Mouse (Mus musculus) megakaryocyte, adult 5-6 weeks (primary cell): ENCODE results near the gene Stac2. TPM values are rescaled to one million over a fixed set of nuclear protein-coding genes. Genes with fewer than 3 reads are reported as not detected.

Experiments
- ATAC-seq: 2 replicates; pipeline ENCODE4 v1.8.0; 2016; ENCODE audit warnings: mild to moderate bottlenecking, inconsistent platforms; ENCODE audit not compliant: poor library complexity, severe bottlenecking
- total RNA-seq, 2 experiments: library from RNA; stranded (forward) in 1 of 2; stranded (reverse) in 1 of 2; fragments of 153-499, 151-499 nt in 1 of 2; fragments of 221-1000, 200-1000 nt in 1 of 2; gene quantifications; 2 replicates each; pipeline versions ENCODE4 v1.2.3 to v1.2.4; 2015 to 2017

Stac2 gene
- total RNA-seq, 2 experiments from 2014 or later, result 0.04 TPM; not detected in 1

DNA sequence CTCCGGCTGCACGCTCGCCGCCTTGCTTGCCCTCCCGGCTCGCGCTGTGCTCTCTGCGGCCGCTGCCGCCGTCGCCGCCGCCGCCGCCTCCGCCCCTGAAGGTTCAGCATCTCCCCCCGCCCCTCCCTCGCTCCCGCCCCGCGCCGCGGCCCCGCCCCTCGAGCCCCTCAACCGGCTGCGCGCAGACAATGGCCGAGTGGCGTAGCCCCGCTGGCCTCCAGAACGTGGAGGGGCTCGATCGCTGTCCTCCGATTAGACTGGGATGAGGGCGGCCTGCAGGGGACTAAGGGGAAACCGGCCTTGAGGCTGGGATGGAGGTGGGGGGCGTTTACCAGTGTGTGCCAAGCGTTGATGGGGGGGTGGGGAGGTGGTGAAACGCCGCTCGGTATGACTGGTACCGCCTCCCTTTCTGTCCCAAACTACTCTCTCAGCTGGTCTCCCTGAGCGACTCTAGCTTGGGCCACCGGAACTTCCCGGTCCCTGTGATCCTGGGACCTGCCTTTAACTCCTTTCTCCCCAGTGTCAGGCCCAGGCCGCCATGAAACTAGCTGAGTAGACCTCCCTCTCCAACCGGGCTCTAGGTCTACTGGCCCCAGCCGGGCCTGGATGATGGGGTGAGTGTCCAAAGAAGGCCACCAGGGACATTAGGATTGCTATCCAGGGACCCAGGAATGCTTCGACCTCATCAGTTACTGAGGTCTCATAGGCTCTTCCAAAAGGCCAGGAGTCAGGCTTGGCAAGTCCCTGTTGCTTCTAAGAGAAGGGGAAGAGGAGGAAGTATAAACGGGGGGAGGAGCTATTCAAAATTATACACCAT is 30.5 kb downstream of the Stac2 start, which contains the start of gene Cacnb1:
Gene Cacnb1 (minus strand): TSS at position 480 of the 817 bp plus-strand sequence.
- ATAC-seq, result 0 out of 2 replicates have a peak, but pooled peaks have one; percentile 6

DNA sequence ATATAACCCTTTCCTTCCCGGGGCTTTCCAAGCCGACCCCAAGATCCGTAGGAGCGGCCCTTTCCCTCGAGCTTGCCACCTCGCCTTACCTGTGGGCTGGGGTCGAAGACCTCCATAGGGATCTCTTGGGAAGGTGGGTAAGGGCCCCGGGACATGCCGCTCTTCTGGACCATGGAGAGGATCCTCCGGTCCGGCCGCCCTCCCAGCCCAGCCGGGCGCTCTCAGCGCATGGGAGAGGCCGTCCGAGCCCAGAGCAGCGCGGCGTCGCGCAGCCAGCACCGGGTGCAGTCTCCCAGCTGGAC is 31.1 kb downstream of the Stac2 start:
- no peak for ATAC-seq

DNA sequence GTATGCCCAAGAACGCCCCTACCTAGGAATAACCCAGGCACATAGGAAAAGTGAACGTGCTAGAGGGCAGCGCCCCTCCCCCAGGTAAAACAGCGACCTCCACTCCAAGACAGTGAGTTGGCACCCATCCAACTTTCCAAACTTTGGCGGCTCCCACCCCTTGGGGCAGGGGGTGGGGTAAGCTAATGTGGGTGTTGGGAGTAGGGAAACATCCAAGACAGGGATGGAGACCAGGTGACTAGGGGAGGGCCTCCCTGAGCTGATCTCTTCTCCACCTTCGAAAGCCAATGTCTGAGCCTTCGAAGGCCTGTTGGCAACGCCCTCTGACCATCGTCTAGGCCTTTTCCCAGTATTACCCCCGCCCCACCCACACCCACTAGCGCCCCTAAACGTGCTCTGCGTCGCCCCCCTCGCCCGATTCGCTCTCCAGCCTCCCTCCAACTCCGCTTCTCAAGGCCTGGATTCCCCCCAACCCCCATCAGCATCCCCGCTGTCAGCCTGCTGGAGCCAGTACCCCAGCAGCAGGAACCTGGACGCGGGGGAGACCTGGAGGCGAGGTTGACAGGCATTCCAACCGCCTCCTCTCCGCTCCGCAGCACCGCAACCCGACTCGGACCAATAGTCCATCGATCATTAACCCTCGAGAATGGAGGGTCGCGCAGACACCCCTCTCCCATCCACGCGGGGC is 31.6 kb downstream of the Stac2 start:
- ATAC-seq, result no peak

DNA sequence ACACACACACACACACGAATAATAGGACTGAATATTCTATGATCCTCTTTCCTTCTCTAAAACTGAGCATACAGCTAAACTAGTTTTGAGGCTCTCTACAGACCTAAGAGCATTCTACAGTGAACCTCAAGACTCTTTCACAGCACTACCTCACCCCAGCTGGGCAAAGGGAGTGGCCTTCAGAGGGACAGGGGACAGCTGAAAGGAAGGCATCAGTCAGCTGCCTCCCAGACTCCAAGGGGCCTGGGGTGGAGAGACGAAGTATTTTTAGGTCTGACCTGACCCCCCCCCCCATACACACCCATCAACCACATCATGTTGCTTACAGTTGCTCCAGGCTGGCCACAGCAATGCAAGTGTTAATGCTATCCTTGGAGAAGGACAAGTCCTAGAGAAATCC is 32.1 kb downstream of the Stac2 start:
- ATAC-seq, result no peak

DNA sequence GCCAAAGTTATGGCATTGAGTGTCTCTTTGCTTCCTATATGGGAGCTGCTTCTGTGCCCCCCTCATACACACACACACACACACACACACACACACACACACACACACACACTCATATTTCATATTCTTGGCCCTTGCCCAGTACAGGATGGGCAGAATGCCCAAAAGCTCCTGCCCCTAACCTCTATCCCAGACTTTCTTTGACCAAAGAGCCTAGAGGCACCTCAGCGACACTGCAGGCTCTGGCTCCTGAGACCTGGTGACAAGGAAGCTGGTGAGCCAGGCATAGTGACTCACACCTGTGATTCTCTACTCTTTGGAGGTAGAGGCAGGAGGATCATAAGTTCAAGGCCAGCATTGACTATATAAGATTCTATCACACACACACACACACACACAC is 32.6 kb downstream of the Stac2 start:
- no peak for ATAC-seq

DNA sequence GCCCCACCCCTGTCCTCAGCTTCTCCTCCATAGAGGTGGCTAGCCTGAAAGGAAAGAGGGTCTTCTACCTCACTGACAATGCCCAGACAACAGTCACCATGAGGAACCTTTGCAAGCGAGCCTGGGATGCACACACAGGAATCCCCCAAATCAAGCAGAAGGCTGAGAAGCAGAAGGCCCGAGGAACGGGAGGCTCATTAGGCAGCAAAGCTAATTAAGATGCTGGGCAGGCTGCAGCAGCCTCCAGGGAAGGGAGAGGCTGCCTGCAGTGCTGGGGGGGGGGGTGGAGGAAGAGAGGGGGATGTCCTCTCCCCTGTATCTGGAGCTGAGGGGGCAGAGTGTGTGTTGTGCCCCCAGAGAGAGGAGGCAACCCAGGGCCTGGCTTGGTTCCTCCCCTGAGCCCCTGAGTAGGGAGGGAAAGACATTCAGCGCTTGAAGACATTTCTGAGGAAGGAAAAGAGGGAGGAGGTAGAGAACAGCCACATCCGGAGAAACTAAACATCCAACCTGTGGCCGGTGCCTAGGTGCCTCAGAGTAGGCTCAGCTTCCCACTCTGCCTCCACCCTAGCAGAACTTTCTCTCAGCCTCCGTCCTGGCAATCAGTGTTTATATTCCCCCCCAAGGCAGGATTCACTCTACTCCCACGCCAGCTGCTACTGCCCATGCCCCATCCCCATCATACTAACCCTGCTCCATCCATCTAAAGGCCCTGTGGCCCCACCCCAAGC is 33.2 kb downstream of the Stac2 start:
- no peak for ATAC-seq

DNA sequence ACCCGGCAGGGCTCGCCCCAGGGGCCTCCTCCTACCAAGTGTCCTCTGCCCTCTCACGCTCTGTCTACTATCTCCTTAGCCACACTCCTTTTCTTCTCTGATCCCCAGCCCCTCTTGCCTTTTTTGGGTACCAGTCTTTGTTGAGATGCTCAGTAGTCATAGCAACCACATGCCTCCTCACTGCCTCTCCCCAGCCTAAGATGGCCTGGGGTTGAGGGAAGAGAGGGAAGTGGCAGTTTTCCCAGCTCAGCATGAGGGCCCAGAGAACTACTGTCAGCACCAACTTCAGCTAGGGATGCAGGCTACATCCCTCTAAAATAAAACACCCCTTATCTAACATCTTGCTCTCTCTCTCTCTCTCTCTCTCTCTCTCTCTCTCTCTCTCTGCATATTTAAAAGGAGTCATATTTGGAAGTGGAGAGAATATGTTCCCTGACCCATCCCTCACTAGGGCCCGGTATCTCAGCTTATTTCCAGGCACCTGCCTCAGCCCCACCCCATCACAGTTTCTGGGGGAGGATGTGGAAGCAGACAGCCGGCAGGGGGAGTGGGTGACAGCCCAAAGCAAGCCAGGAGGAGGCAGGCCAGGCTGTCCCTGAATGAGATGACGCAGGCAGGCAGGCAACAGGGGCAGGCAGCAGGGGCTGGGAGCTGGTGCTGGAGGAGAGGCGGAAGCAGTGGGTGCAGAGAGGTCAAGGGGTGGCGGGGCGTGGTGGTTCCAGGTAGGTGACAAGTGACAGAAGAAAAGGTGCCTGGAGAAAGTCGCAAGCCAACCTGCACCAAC is 34.2 kb downstream of the Stac2 start:
- ATAC-seq, result no peak

DNA sequence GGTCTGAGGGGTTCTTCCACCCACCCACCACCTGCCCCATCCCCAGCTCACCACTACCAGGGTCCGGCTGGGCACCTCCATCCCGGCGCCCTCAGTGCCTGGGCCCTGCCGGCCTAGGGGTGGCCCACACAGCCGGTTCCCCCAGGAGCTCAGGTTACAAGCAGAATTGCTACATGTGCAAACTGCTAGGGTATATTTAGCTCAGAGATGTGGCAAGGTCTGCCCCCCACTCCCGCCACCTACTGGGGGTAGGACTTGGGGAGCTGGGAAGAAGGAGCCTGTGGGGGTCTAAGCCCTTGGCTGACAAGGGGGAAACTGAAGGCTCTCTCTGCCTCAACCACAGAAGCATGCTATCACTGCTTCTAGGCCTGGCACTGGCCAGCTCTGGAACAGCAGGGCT is 35.0 kb downstream of the Stac2 start:
- no peak for ATAC-seq

DNA sequence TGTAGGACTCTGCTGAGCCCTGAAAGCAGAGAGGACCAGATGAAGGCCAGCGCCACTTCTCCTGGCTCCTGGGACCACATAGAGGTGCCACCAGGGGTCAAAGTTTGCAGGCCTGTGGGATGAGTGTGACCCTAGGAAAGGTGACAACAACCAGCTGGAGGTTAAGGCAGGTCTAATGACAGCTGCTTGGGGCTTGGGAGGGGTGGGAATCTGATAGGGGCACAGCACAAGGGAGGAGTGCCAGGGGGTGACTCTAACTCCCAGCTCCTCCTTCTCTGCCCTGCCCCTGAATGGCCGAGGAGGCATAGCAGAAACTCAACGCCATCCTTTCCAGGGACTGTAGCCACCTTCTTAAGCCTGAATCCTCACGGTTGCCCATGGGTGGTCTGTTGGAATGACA is 36.4 kb downstream of the Stac2 start:
- no peak for ATAC-seq

DNA sequence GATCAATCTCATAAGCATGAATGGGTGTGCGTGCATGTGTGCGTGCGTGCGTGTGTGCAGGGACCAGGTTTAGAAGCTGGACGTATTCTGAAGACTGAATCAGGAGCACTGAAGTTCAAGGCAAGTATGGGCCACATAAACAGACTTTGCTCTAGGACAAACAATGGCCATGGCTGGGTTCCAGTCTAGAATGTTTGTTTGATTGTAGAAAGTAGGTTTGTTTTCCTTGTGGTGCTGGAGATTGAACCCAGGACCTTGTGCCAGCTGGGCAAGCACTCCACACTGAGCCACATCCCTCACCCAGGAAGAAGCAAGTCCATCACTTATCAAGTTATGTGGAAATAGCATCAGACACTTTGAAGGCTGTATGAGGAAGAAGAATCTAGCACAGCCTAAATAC is 37.1 kb downstream of the Stac2 start:
- no peak for ATAC-seq

DNA sequence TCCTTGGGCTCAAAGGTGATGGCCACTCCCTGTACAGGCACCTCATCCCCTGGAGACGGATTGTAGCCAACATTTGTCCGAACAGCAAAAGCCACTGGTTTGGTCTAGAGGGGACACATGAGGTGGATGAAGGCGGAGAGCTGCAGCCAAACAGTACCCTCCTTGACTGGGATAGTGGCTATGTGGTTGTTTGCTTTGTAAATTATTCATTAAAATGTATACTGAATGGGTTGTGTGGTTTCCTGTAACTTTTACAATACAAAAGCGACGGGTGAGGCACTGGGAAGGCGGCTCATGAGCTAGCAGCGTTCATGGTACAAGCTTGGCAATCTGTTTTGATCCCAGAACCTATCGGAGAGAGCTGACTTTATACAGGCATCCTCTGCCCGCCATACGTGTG is 40.4 kb downstream of the Stac2 start:
- no peak for ATAC-seq

DNA sequence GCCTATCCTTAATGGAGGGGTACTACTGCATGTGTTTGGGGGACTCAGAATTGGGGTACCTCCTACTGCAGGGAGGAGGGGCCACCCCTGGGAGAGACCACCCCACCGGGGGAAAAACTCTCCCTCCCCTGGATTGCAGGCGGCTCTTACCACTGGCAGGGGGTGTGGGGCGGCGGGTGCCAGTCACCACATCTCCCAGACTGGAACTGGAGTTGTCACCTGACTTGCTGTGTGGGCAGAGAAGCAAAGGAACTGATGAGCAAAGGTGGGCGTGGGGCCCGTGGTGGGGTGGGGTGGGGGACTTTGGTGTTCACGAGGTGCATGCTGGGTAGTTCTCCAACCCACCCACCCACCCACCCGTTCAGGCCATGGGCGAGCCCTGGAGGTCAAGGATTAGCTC is 41.5 kb downstream of the Stac2 start:
- no peak for ATAC-seq

DNA sequence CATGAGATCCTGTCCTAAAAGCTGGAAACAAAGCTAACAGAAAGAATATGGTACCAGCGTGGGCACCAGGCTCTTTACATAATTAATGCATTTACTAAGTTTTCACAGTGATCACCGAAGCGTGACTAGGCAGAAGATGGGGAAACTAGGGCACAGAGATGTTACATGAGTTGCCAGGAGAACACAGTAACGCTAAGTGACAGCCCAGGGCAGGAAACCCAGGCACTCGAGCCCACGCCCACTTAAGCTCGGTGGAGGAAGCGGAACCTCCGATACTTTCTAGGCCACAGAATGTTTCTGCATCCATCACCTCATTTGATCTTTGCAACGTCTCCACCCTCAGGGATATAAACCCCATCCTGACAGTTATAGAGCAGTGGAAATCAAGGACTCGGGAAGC is 45.2 kb downstream of the Stac2 start:
- ATAC-seq, result peak; percentile 87

DNA sequence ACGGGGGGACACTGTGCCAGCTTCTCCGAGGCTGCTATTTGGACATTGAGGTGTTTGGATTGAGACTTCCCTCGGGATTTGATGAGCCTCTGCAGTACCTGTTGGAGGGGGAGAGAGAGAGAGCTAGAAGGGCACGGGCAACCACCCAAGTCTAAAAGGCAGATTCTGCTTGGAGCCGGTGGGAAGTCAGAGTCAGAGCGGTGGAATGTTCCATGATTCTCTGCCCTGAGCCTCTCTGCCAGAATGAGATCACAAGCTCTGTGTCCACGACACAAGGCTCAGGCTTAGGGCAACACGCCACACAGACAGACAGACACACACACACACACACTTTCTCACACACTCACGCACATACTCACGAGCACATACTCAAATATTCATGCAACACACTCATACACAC is 47.6 kb downstream of the Stac2 start:
- no peak for ATAC-seq

DNA sequence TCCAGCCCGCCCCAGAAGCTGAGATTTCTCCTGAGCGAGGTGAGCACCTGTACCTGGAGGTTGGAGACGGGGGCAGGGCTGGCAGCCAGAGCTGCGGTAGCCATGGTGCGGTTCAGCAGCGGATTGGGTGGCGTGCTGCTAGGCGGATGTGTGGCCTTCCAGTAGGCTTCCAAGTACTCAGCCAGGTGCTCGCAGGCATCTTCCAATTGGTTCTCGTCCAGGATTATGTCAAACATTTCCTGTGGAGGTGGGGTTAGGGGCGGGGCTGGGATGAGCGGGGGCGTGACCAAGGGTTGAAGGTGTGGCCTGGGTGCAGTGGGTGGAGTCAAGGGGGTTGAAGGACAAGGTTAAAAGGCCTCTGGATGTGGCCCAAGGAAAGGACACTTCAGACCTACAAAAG is 48.2 kb downstream of the Stac2 start:
- ATAC-seq, result no peak

DNA sequence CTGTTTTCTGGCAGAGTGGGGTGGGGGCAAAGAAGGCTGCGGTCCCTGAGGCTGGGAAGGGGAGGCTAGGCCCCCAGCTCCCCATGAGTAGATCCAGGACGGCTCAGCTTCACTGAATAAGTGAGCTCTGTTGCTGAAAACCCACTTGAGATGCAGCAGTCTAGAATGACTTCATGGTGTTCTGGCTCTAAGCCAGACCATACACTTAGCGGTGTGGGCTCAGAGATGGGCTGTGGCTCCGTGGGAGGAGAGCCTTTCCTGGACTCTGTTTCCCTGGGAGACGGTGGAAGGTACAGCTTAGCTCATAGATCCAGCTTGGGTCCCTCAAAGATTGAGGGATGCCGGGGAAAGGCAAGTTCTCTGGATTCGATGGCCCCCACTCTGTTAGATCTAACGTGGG is 49.1 kb downstream of the Stac2 start:
- ATAC-seq, result no peak

DNA sequence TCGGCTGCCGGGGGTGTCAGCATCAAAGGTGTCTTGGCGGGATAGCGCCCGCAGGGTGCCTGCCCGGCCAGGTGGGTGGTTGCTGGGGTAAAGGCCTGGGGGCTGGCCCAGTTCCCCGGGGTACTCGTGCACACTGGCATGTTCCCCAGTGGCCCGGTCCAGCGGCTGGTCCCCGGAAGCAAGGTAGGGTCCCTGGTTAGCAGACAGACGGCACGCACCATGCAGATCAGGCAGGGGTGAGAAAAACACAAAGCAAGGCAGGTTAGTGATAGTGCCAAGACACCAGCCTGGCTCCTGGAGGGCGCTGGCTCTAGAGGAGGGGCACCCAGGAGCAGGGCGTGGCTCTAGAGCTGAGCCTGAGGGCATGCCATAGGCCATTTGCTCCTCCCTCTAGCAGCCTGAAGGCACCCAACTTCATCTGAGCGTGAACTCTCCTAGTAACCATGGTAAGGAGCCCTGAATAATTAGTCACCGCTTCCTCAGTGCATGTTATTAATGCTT is 50.0 kb downstream of the Stac2 start:
- no peak for ATAC-seq

DNA sequence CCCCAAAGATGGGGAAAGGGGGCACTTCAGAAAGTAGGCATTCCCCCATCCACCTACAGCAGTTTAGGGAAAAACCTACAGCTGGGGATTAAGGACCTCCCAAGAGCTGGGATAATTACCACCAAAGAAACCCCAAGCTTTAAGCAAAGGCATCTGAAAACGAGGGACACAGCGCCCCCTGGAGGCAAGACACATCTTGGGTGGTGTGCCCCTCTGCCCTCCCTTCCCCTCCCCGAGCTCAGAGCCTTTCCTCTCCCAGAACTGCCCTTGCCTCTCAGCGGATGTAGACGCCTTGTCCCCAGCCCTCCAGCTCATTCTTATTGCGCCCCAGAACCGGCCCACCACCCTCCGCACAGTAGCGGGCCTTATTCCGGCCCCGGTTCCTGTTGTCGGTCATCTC is 50.6 kb downstream of the Stac2 start:
- ATAC-seq, result peak; percentile 48

DNA sequence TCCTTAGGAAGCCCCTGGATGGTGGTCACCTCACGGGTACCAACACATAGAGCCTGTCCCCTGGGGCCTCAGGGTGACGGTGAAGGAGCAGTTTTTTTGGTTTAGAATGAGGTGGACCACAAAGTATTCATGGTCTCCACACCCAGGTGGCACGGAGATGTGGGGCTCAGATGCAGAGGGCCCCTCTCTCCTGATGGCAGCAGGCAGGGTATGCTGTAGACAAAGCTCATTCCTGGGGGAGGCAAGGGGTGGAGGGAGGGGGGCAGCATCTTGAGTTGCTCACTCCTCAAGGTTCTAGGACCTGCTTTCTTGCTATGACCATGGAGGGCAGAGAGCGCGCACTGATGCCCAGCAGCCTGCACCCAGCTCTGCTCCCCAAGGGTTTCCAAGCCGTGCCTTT is 51.3 kb downstream of the Stac2 start:
- no peak for ATAC-seq

DNA sequence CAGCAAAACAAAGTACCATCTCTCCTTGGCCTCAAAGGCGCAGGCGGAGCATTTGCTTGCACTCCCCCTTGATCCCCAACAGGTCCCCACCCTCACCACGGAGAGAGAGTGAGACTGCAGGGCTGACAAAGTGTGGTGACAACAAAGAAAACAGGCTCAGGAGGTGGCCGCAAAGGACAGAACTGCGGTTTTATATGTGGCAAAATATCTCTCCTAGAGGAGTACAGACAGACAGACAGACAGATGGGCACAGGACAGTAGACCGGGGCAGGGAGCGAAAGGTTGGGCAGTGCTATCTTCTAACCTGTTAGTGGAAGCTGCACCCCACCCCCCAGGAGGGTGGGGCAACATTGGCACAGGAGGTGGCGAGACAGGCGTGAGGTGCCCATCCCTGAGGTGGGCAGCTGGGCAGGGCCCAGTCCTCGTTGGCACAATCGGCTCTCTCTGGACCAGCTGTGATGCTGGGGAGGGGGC is 51.9 kb downstream of the Stac2 start:
- no peak for ATAC-seq
